Mouse (Mus musculus): ENCODE data around the gene Ugt1a6a.
"Not testable (repeated sequence)": the region's sequence is repeated elsewhere in the genome, so short reads cannot be mapped to it uniquely, and the experiment has no call there.

DNA sequence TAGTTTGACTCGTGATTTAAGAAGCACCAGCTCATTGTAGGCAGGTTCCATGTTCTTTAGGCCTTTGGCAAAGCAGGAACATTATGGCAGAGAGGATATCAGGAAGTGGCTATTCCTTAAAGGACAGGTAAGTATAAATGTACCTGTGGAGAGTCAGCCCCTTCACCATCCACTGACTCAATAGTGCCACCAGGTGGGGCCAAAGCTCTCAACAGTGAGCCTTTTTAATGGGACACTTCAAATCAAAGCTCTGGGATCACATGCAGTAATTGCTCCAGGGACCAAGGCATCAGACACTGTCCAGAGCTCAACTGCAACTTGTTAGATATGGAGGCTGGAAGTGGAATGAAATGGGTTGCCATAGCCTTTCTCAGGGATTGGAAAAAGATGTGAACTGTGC is 13.1 kb upstream of the Ugt1a6a start:
- not testable (repeated sequence) for TF ChIP-seq CTCF (IDR thresholded peaks at IDR 0.05; ENCODE audit: low read depth, low read length); POLR2A (IDR thresholded peaks at IDR 0.05; ENCODE audit: borderline replicate concordance, low read depth, low read length)

Measured in bone marrow macrophage, adult 2 months (primary cell).